Mouse (Mus musculus): ENCODE data around the gene Scgb2b15. TPM values are rescaled to one million over a fixed set of nuclear protein-coding genes. Genes with fewer than 3 reads are reported as not detected.

Scgb2b15 gene
- 3.7 TPM for polyA plus RNA-seq (2014; fragmentation: Illumina TruSeq; extraction: RNeasy Lipid Tissue Mini Kit (QIAGEN cat#74804); ENCODE audit: low read depth, low replicate concordance)

GRCm38 (mm10) chr7:32829562-32829961, at the start of gene Scgb2b15:
TSS of gene Scgb2b15 (minus strand) at chr7:32829662.

GRCm38 (mm10) chr7:32836254-32836653, 6.8 kb upstream of the Scgb2b15 start, which contains the start of gene Scgb1b15:
TSS of gene Scgb1b15 (plus strand) at chr7:32836554.

Other genes with a start within 250 kb of the Scgb2b15 start
- not detected for gene Scgb1b15, start 6.9 kb upstream of the Scgb2b15 start, polyA plus RNA-seq (2014; fragmentation: Illumina TruSeq; extraction: RNeasy Lipid Tissue Mini Kit (QIAGEN cat#74804); ENCODE audit: low read depth, low replicate concordance)
- 6.9 TPM for gene Scgb2b17, start 226.9 kb upstream of the Scgb2b15 start, polyA plus RNA-seq (2014; fragmentation: Illumina TruSeq; extraction: RNeasy Lipid Tissue Mini Kit (QIAGEN cat#74804); ENCODE audit: low read depth, low replicate concordance)
- gene Scgb1b17, start 233.8 kb upstream of the Scgb2b15 start, polyA plus RNA-seq (2014; fragmentation: Illumina TruSeq; extraction: RNeasy Lipid Tissue Mini Kit (QIAGEN cat#74804); ENCODE audit: low read depth, low replicate concordance) = not detected

Data from sigmoid colon, adult 10 weeks (tissue).